Mouse (Mus musculus): ENCODE data around the gene Pdgfb. TPM values are rescaled to one million over a fixed set of nuclear protein-coding genes. Genes with fewer than 3 reads are reported as not detected.

The Pdgfb gene
- polyA plus RNA-seq, 1 experiment from 2014 or later, result 2.2 TPM

DNA sequence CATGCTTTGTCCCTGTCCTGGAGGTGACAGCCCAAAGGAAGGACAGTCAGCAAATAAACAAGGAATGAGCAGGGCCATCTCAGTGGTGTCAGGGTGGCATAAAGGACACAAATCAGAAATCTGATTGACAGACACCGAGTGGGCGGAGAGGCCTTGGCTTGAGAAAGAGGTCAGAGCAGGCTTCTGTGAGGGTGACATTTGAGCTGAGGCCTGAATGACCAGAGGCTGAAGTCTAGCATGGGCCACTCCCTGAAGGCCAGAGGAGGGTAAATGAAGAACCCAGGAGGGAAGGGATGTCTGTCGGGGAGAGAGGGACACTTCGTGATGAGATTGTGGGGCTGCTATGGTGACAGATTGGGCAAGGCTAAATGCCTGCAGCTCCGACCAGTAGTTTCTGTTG lies 11.3 kb upstream of the Pdgfb start:
- Histone ChIP-seq H3K9me3 (ENCODE audit: control insufficient read depth, low read length) (no peaks in the 10 kb centered on the region), H3K4me3 (ENCODE audit: low read depth, low read length) (no peak overlapping the region), H3K4me1 (ENCODE audit: control insufficient read depth, insufficient read depth, low read length) (no peaks in the 10 kb centered on the region), H3K4me2 (ENCODE audit: low read depth) (no peak overlapping the region), H3K27me3 (ENCODE audit: control insufficient read depth, insufficient read depth, low read length) (no peaks in the 10 kb centered on the region), H3K9ac (ENCODE audit: low read length) (no peak overlapping the region), H3K36me3 (ENCODE audit: control insufficient read depth, insufficient read depth, low read length) (no peaks in the 10 kb centered on the region), H3K27ac (ENCODE audit: low read depth, low read length) (no peak overlapping the region)
- no peak for ATAC-seq (ENCODE audit: insufficient read depth, low FRiP score, low TSS enrichment)
- WGBS, result 81% methylated on average over 5 of the region's 5 CpGs
- DNase-seq (ENCODE audit: low spot score), result no peak

DNA sequence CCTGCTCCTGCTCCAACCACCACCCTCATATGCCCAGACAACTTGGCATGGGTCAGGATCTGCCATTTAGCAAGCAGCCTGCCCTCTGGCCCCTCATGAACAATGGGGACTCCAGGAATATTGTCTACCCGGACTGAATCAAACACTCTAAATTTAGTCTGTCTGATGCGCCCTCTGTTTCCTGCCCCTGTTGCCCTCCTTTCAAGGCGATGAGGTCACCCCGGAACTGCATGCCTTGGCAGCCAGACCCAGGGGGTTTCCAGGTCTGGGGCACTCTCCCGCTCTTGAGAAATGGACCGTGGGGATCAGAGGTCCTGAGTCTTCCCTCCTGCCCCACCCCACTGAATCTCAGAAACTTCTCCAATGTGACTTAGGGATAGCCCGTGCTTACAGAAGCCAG lies 10.8 kb upstream of the Pdgfb start:
- Histone ChIP-seq H3K27ac (ENCODE audit: low read depth, low read length) (no peak overlapping the region), H3K4me1 (ENCODE audit: control insufficient read depth, insufficient read depth, low read length) (no peaks in the 10 kb centered on the region), H3K9ac (ENCODE audit: low read length) (no peak overlapping the region), H3K4me2 (ENCODE audit: low read depth) (no peak overlapping the region), H3K27me3 (ENCODE audit: control insufficient read depth, insufficient read depth, low read length) (no peaks in the 10 kb centered on the region), H3K36me3 (ENCODE audit: control insufficient read depth, insufficient read depth, low read length) (no peaks in the 10 kb centered on the region), H3K9me3 (ENCODE audit: control insufficient read depth, low read length) (no peaks in the 10 kb centered on the region), H3K4me3 (ENCODE audit: low read depth, low read length) (no peak overlapping the region)
- WGBS, result 68% methylated on average over 7 of the region's 7 CpGs
- DNase-seq (ENCODE audit: low spot score) (no peak), ATAC-seq (ENCODE audit: insufficient read depth, low FRiP score, low TSS enrichment) (no peak)

DNA sequence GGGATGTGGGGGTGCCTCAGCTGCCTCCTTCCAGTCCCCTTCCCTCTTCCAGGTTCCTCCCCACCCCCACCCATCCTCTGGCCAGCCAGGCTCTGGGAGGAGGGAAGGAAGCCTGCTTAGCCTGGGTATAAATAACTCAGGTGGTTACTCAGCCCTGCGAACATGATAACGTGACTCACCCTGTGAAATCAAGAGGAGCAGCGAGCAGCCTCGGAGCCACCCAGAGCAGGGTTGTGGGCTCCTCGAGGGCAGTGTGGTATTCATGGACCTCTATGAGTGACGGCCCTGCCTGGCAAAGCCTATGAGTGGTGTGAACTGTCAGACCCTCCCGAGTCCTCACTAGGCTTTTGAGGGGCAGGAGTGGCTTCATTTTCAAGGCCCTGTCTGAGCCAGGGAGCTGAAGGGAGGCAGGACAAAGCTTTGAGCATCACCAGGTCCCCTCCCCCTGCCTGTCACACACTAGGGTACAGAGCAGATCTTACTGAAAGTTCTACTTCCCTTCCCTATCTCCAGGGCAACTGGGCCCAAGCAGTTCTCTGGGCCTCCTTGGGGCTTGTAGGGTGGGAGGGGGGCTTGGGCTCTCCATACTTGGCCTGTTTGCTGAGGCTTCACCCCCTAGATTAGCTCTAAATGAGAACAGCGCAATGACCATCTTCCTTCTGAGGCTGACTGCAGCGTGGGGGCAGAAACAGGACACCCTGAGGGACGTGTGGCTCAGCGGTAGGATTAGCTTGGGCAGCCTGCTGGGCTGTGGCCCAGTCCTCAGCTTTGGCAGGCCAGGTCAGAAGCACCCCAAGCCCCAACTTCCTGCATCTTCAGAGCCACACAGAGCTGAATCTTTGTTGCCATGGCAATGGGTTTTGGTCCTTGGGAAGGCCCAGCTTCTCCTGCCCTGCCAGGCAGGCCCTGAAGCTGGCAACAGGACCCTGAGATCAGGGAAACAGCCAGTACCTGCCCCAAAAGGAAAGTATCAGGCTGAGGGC lies 9.8 kb upstream of the Pdgfb start:
- no peaks in the 10 kb centered on the region for H3K36me3 ChIP-seq (ENCODE audit: control insufficient read depth, insufficient read depth, low read length)
- no peak overlapping the region for H3K27ac ChIP-seq (ENCODE audit: low read depth, low read length)
- H3K27me3 ChIP-seq (ENCODE audit: control insufficient read depth, insufficient read depth, low read length), result no peaks in the 10 kb centered on the region
- no peak overlapping the region for H3K4me2 ChIP-seq (ENCODE audit: low read depth)
- no peak overlapping the region for H3K4me3 ChIP-seq (ENCODE audit: low read depth, low read length)
- WGBS, result 59% methylated on average over 11 of the region's 11 CpGs
- no peaks in the 10 kb centered on the region for H3K9me3 ChIP-seq (ENCODE audit: control insufficient read depth, low read length)
- H3K4me1 ChIP-seq (ENCODE audit: control insufficient read depth, insufficient read depth, low read length), result no peaks in the 10 kb centered on the region
- H3K9ac ChIP-seq (ENCODE audit: low read length), result no peak overlapping the region
- no peak for DNase-seq (ENCODE audit: low spot score)
- ATAC-seq (ENCODE audit: insufficient read depth, low FRiP score, low TSS enrichment), result no peak

DNA sequence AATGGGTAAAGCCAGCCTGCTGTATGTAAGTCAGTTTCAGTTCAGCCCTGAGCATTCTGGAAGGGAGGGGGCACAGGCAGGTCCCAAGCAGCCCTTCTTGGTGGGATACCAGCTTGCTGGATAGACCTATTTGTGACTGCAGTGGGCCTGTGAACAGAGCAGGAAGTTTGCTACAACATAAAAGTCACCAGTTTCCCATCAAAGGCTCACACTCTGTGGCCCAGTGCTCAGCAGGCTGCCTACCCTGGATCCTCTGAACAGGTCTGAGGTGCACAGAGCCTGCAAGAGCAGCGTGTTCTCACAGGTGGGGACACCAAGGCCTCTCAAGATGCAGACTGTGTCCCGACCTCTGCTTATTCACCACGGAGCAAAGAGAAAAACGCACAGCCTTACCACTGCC lies 5.7 kb upstream of the Pdgfb start:
- 67% methylated on average over 4 of the region's 4 CpGs for WGBS
- no peak for ATAC-seq (ENCODE audit: insufficient read depth, low FRiP score, low TSS enrichment)
- H3K4me2 ChIP-seq (ENCODE audit: low read depth), result no peak overlapping the region

DNA sequence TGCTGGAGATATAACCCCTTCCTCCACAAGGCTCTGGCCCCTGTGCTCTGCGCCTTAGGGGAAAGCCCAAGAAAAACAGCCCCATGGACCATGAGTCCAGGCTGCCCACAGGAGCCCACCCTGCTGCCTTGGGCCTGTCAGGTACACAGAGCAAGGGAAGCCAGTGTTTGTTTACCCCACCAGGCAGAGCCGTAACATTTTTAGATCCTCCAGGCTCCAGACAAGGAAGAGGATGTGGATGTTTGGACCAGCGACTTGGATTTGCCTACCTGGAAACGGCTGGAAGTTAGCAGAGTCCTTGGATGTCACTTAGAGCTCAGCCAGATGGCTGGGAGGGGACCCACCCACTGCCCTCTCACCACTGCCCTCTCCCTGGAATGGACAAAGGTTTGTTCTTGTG lies 4.8 kb upstream of the Pdgfb start:
- Histone ChIP-seq H3K9ac (ENCODE audit: low read length) (no peak overlapping the region), H3K4me3 (ENCODE audit: low read depth, low read length) (no peak overlapping the region), H3K27ac (ENCODE audit: low read depth, low read length) (no peak overlapping the region), H3K27me3 (ENCODE audit: control insufficient read depth, insufficient read depth, low read length) (peaks cover 24% of the 10 kb centered on the region), H3K4me1 (ENCODE audit: control insufficient read depth, insufficient read depth, low read length) (0 out of 2 replicates have a peak, but pooled peaks cover 2% of the 10 kb centered on the region), H3K9me3 (ENCODE audit: control insufficient read depth, low read length) (no peaks in the 10 kb centered on the region), H3K36me3 (ENCODE audit: control insufficient read depth, insufficient read depth, low read length) (no peaks in the 10 kb centered on the region), H3K4me2 (ENCODE audit: low read depth) (no peak overlapping the region)
- no peak for DNase-seq (ENCODE audit: low spot score)
- ATAC-seq (ENCODE audit: insufficient read depth, low FRiP score, low TSS enrichment), result no peak
- 61% methylated on average over 4 of the region's 4 CpGs for WGBS

More for the DNA sequence above, 5.7 kb upstream of the Pdgfb start:
- Histone ChIP-seq H3K4me1 (ENCODE audit: control insufficient read depth, insufficient read depth, low read length) (no peaks in the 10 kb centered on the region), H3K9me3 (ENCODE audit: control insufficient read depth, low read length) (no peaks in the 10 kb centered on the region), H3K27me3 (ENCODE audit: control insufficient read depth, insufficient read depth, low read length) (peaks cover 15% of the 10 kb centered on the region), H3K9ac (ENCODE audit: low read length) (no peak overlapping the region), H3K36me3 (ENCODE audit: control insufficient read depth, insufficient read depth, low read length) (no peaks in the 10 kb centered on the region), H3K27ac (ENCODE audit: low read depth, low read length) (no peak overlapping the region), H3K4me3 (ENCODE audit: low read depth, low read length) (no peak overlapping the region)
- DNase-seq (ENCODE audit: low spot score), result no peak

DNA sequence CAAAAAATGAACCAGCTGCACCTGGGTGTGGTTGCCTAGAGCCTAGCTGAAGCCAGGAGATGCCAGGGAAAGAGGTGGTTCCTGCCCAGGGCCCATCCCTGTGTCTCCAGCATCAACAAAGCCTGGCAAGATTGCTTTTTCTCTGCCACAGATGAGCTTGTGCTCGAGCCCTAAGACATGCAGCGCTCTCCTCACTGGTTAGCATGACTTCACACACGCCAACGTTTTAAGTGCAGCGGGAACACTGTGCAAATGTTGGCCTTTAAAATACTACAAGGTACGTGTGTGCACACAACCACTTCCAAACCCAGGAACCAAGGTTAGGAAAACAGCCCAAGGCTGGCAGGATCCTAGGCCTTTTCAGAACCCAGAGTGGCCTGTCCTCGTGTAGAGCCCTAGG lies 4.4 kb upstream of the Pdgfb start:
- no peak overlapping the region for H3K9ac ChIP-seq (ENCODE audit: low read length)
- no peak overlapping the region for H3K4me3 ChIP-seq (ENCODE audit: low read depth, low read length)
- H3K27me3 ChIP-seq (ENCODE audit: control insufficient read depth, insufficient read depth, low read length), result peaks cover 28% of the 10 kb centered on the region
- no peak for ATAC-seq (ENCODE audit: insufficient read depth, low FRiP score, low TSS enrichment)
- H3K9me3 ChIP-seq (ENCODE audit: control insufficient read depth, low read length), result no peaks in the 10 kb centered on the region
- no peak overlapping the region for H3K4me2 ChIP-seq (ENCODE audit: low read depth)
- H3K36me3 ChIP-seq (ENCODE audit: control insufficient read depth, insufficient read depth, low read length), result no peaks in the 10 kb centered on the region
- H3K4me1 ChIP-seq (ENCODE audit: control insufficient read depth, insufficient read depth, low read length), result 0 out of 2 replicates have a peak, but pooled peaks cover 2% of the 10 kb centered on the region
- no peak for DNase-seq (ENCODE audit: low spot score)
- WGBS, result 84% methylated on average over 7 of the region's 7 CpGs
- no peak overlapping the region for H3K27ac ChIP-seq (ENCODE audit: low read depth, low read length)

DNA sequence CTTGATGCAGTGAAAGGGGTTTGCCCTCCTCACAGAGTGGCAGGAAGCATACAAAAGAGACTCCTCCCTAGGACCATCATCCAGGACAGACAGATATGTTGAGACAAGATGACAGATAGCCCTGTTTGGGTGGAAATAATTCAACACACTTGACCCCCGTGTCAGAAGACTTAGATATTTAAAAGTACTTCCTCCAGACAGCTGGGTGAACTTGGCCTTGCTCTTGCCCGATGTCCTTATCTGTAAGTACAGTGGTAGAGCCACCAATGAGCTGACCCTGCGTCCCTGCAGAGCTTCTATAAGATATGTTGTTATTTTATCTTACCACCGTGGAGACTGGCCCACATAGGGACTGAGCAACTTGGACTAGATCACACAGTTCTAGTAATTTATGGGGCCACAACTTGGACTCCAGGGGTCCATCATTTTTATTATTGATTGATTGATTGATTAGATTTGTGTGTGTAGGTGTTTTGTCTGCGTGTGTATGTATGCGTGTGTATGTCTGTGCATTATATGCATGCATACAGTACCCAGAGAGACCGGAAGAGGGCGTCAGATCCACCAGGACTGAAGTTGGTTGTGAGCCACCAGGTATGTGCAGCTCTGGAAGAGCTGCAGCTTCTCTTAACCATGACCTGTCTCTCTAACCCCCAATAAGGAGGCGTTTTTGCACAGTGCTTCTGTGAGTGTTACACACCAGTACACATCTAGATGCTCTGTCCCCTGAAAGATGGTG lies 2.0 kb upstream of the Pdgfb start:
- Histone ChIP-seq H3K4me3 (ENCODE audit: low read depth, low read length) (no peak overlapping the region), H3K9ac (ENCODE audit: low read length) (no peak overlapping the region), H3K4me1 (ENCODE audit: control insufficient read depth, insufficient read depth, low read length) (peaks cover 10% of the 10 kb centered on the region; the same call in 1 of the 2 replicates), H3K27me3 (ENCODE audit: control insufficient read depth, insufficient read depth, low read length) (peaks cover 53% of the 10 kb centered on the region), H3K36me3 (ENCODE audit: control insufficient read depth, insufficient read depth, low read length) (no peaks in the 10 kb centered on the region), H3K9me3 (ENCODE audit: control insufficient read depth, low read length) (no peaks in the 10 kb centered on the region), H3K27ac (ENCODE audit: low read depth, low read length) (no peak overlapping the region), H3K4me2 (ENCODE audit: low read depth) (no peak overlapping the region)
- 86% methylated on average over 9 of the region's 9 CpGs for WGBS
- DNase-seq (ENCODE audit: low spot score) (no peak), ATAC-seq (ENCODE audit: insufficient read depth, low FRiP score, low TSS enrichment) (no peak)

DNA sequence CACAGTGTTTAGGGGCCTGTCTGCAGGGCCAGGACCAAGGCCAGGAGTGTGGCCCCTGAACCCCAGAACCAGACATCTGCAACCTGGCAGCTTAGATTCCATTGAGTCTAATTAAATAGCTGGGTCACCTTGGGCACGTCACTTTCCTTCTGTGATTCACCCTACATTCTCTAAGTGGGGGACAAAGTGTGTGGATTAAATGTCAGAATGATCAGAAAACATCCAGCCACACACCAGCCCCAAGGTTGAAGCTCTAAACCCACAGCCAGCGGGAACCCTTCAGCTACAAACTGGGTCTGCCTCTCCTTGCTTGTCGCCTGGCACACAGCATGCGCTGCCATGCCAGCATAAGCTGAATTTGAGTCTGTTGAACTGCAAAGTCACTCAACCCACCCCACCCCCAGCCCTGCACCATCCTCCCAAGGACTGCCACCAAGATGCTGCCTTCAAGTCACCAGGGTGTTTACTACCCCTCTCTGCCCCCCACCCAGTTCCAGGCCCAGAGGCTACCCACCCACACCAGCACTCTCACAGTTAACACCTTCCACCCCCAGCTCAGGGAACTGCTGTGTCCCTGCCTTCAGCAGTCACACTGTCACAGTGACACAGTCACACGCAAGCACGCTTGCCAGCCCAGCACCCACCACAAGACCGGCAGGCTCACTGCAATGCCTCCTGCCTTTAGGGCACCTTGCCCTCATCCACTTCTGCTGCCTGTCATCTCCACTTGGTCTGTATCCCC lies 605 bp upstream of the Pdgfb start:
- Histone ChIP-seq H3K9ac (ENCODE audit: low read length) (no peak overlapping the region), H3K9me3 (ENCODE audit: control insufficient read depth, low read length) (no peaks in the 10 kb centered on the region), H3K4me1 (ENCODE audit: control insufficient read depth, insufficient read depth, low read length) (peaks cover 10% of the 10 kb centered on the region; the same call in 1 of the 2 replicates), H3K4me3 (ENCODE audit: low read depth, low read length) (no peak overlapping the region; the same call in 1 of the 2 replicates), H3K27me3 (ENCODE audit: control insufficient read depth, insufficient read depth, low read length) (peaks cover 62% of the 10 kb centered on the region), H3K36me3 (ENCODE audit: control insufficient read depth, insufficient read depth, low read length) (no peaks in the 10 kb centered on the region), H3K27ac (ENCODE audit: low read depth, low read length) (no peak overlapping the region), H3K4me2 (ENCODE audit: low read depth) (no peak overlapping the region)
- WGBS, result 69% methylated on average over 7 of the region's 7 CpGs
- DNase-seq (ENCODE audit: low spot score) (no peak), ATAC-seq (ENCODE audit: insufficient read depth, low FRiP score, low TSS enrichment) (no peak)
